Mouse (Mus musculus) C2C12 (cell line): ENCODE measurements around the gene Spsb4.

Experiments
- CEBPB ChIP-seq: IDR thresholded peaks from one replicate; pipeline ENCODE4 v1.6.1; 2011; ENCODE audit warnings: low read depth, mild to moderate bottlenecking, control low read depth, moderate library complexity
- CTCF ChIP-seq: IDR thresholded peaks from one replicate; pipeline ENCODE4 v1.5.1; 2011; ENCODE audit not compliant: control insufficient read depth, insufficient read depth, insufficient read length
- FOSL1 ChIP-seq: IDR thresholded peaks from one replicate; pipeline ENCODE4 v1.8.0; 2011; ENCODE audit warnings: mild to moderate bottlenecking, low read length; ENCODE audit not compliant: poor library complexity, insufficient read depth, severe bottlenecking
- USF1 ChIP-seq: IDR thresholded peaks from one replicate; pipeline ENCODE4 v1.6.1; 2011; ENCODE audit warnings: low read depth, mild to moderate bottlenecking, control low read depth, moderate library complexity

GRCm38 (mm10) chr9:97056541-97057338 is 38.1 kb upstream of the Spsb4 start:
- TF ChIP-seq CTCF (no peak), USF1 (no peak), FOSL1 (no peak), CEBPB (no peak)
